Mouse (Mus musculus) G1E (cell line): ENCODE measurements at regions not wholly inside any gene's neighbourhood (a gene's known extent, or its start where the extent isn't known, plus 50 kb on each side); places are given as distances from the start of the nearest gene placed in this dataset.
A peak's percentile ranks its signal among the peaks of the same experiment; 100 is the strongest.

Experiments
- ATAC-seq: 2 replicates; pipeline ENCODE4 v1.8.0; 2016; ENCODE audit warnings: mild to moderate bottlenecking; ENCODE audit not compliant: insufficient number of reproducible peaks, poor library complexity, low FRiP score, severe bottlenecking; ENCODE audit errors: extremely low read depth
- DNase-seq: peaks from one replicate; pipeline ENCODE4 v3.0.0; 2012; ENCODE audit warnings: low spot score
- H3K27me3 ChIP-seq: 2 replicates; pipeline ENCODE4 v1.6.1; 2012; ENCODE audit warnings: mild to moderate bottlenecking, low read length, inconsistent platforms; ENCODE audit not compliant: insufficient read depth
- H3K36me3 ChIP-seq: replicated peaks from 2 replicates; pipeline ENCODE3; 2012; ENCODE audit warnings: mild to moderate bottlenecking, inconsistent platforms
- H3K4me1 ChIP-seq: 2 replicates; pipeline ENCODE4 v1.6.1; 2012; ENCODE audit warnings: low read depth, low read length, inconsistent platforms, mixed read lengths; ENCODE audit not compliant: insufficient read depth
- H3K4me3 ChIP-seq: 2 replicates; pipeline ENCODE4 v1.5.1; 2012; ENCODE audit warnings: low read depth, mild to moderate bottlenecking, inconsistent platforms, low read length, moderate library complexity, mixed read lengths
- H3K9me3 ChIP-seq: replicated peaks from 2 replicates; pipeline ENCODE4 v1.6.1; 2012; ENCODE audit warnings: inconsistent platforms
- CTCF ChIP-seq: IDR thresholded peaks from 2 replicates; pipeline ENCODE4 v1.5.1; 2012; ENCODE audit warnings: low read depth, low read length, inconsistent platforms, mixed read lengths
- GATA1 ChIP-seq: IDR thresholded peaks from 2 replicates; pipeline ENCODE4 v1.6.1; 2012; ENCODE audit warnings: borderline replicate concordance, low read length, inconsistent platforms, mixed read lengths
- GATA2 ChIP-seq: IDR thresholded peaks from 2 replicates; pipeline ENCODE4 v1.6.1; 2012; ENCODE audit warnings: low read depth, low read length, inconsistent platforms, borderline replicate concordance
- POLR2AphosphoS5 ChIP-seq: IDR thresholded peaks from 2 replicates; pipeline ENCODE4 v1.6.1; 2012; ENCODE audit warnings: low read depth, low read length, inconsistent platforms; ENCODE audit not compliant: insufficient replicate concordance
- TAL1 ChIP-seq: conservative IDR thresholded peaks from 2 replicates; pipeline ENCODE4 v1.6.1; 2012; ENCODE audit warnings: low read depth, low read length, inconsistent platforms, mixed read lengths

GRCm38 (mm10) chr3:82707628-82708027 lies 159.7 kb upstream of the Npy2r start:
- no peak for ATAC-seq
- no peaks in the 10 kb centered on the region for H3K9me3 ChIP-seq
- H3K27me3 ChIP-seq = no peaks in the 10 kb centered on the region
- no peak overlapping the region for H3K4me3 ChIP-seq
- H3K4me1 ChIP-seq = no peaks in the 10 kb centered on the region
- TF ChIP-seq TAL1 (no peak), CTCF (no peak), POLR2AphosphoS5 (no peak)
- no peaks in the 10 kb centered on the region for H3K36me3 ChIP-seq
- DNase-seq = no peak

GRCm38 (mm10) chr3:82692131-82692530 lies 144.2 kb upstream of the Npy2r start:
- Histone ChIP-seq H3K27me3 (no peaks in the 10 kb centered on the region), H3K4me1 (no peaks in the 10 kb centered on the region), H3K4me3 (no peak overlapping the region), H3K36me3 (no peaks in the 10 kb centered on the region), H3K9me3 (no peaks in the 10 kb centered on the region)
- DNase-seq (no peak), ATAC-seq (no peak)
- TF ChIP-seq POLR2AphosphoS5 (no peak), GATA1 (no peak), TAL1 (no peak), GATA2 (no peak), CTCF (0 out of 2 replicates have a peak, but pooled peaks have one; percentile 13)

DNA sequence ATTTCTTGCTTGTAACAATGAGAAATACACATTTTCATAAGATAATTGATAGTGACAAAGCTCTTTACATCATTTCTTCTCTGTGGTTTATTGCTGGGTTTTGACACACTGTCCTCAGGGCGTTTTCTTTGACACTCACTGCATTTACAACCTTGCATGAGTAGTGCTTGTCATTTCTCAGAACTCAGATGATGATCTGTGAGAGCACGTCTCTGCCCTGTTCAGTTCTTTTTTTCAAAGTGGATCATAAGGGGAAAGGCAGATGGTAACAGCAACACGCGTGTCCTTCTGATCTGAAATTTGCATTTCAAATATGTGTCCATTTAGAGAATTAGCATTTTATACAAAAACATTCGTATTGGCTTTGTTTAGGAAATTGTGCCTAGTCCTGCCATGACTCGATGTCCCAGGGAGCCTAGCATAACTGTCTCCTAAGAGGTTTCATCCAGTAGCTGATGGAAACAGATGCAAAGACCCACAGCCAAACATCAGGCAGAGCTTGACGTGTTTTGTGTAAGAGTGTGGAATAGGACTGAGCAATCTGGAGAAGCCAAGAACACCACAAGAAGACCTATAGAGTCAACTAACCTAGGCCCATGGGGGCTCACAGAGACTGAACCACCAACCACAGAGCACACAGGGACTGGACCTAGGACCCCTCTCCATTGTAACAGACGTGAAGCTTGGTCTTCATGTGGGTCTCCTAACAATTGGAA lies 108.4 kb upstream of the Npy2r start:
- no peak overlapping the region for H3K4me3 ChIP-seq
- no peaks in the 10 kb centered on the region for H3K27me3 ChIP-seq
- TF ChIP-seq CTCF = no peak
- no peak for TF ChIP-seq GATA1
- no peak for TF ChIP-seq POLR2AphosphoS5
- TF ChIP-seq TAL1 = no peak
- no peak for TF ChIP-seq GATA2
- H3K36me3 ChIP-seq = no peaks in the 10 kb centered on the region
- ATAC-seq (no peak), DNase-seq (no peak)
- no peaks in the 10 kb centered on the region for H3K9me3 ChIP-seq
- H3K4me1 ChIP-seq = no peaks in the 10 kb centered on the region

DNA sequence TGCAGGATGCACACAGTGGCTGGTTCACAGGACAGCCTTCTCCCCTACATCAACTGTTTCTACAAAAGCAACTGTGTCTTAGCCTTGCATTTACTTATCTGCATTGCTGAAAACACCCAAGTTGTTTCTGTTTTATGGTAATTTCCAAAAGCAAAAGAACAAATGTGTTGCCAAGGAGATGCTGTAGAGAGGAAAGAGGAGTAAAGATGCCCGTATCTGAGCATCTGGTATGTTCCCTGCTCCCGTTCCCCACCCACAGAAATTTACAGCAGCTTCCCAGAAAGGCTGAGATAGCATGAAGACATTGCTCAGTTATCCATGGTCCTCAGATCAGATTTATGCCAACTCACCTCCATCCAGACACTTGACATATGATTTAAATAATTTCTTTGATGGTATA lies 104.5 kb upstream of the Npy2r start:
- H3K36me3 ChIP-seq = no peaks in the 10 kb centered on the region
- H3K4me1 ChIP-seq = no peaks in the 10 kb centered on the region
- no peak overlapping the region for H3K4me3 ChIP-seq
- H3K9me3 ChIP-seq = no peaks in the 10 kb centered on the region
- no peak for ATAC-seq
- TF ChIP-seq TAL1 (no peak), POLR2AphosphoS5 (no peak), GATA1 (no peak), GATA2 (no peak), CTCF (no peak)
- DNase-seq = no peak
- H3K27me3 ChIP-seq = no peaks in the 10 kb centered on the region

GRCm38 (mm10) chr3:82640052-82640451 lies 92.2 kb upstream of the Npy2r start:
- Histone ChIP-seq H3K27me3 (no peaks in the 10 kb centered on the region; the same call in 1 of the 2 replicates), H3K9me3 (no peaks in the 10 kb centered on the region), H3K36me3 (no peaks in the 10 kb centered on the region), H3K4me3 (no peak overlapping the region), H3K4me1 (no peaks in the 10 kb centered on the region)
- TF ChIP-seq POLR2AphosphoS5 (no peak), CTCF (no peak), GATA1 (no peak), TAL1 (no peak), GATA2 (no peak)
- DNase-seq = no peak
- no peak for ATAC-seq

- H3K36me3 ChIP-seq = no peaks in the 10 kb centered on the region
- 0 out of 2 replicates have a peak, but pooled peaks cover 2% of the 10 kb centered on the region for H3K9me3 ChIP-seq
- no peak overlapping the region for H3K4me3 ChIP-seq
- DNase-seq = no peak
- H3K27me3 ChIP-seq = no peaks in the 10 kb centered on the region; the same call in 1 of the 2 replicates
- no peaks in the 10 kb centered on the region for H3K4me1 ChIP-seq
- TF ChIP-seq GATA2 (no peak), TAL1 (no peak), CTCF (no peak), POLR2AphosphoS5 (no peak), GATA1 (no peak)
- no peak for ATAC-seq
Measured at GRCm38 (mm10) chr3:82636666-82637065, 88.8 kb upstream of the Npy2r start.
